Mouse (Mus musculus): ENCODE data around the gene Carmil1. TPM values are rescaled to one million over a fixed set of nuclear protein-coding genes. Genes with fewer than 3 reads are reported as not detected.

Gene Carmil1
- polyA plus RNA-seq, 1 experiment, result 2.6 TPM

- TF ChIP-seq TCF3 (IDR thresholded peaks at IDR 0.05; ENCODE audit: insufficient read length, low read depth) (no peak), USF1 (IDR thresholded peaks at IDR 0.05; ENCODE audit: low read depth) (no peak), CEBPB (IDR thresholded peaks at IDR 0.05; ENCODE audit: insufficient read depth, poor library complexity, severe bottlenecking) (no peak), POLR2AphosphoS2 (IDR thresholded peaks at IDR 0.05; ENCODE audit: insufficient read length, low read depth) (no peak), SRF (IDR thresholded peaks at IDR 0.05; ENCODE audit: control insufficient read depth, insufficient read length, low read depth) (no peak), MAX (IDR thresholded peaks at IDR 0.05; ENCODE audit: low read depth) (no peak), REST (IDR thresholded peaks at IDR 0.05; ENCODE audit: insufficient read depth, insufficient read length) (no peak), POLR2A (IDR thresholded peaks at IDR 0.05; ENCODE audit: insufficient read length, low read depth) (no peak), E2F4 (IDR thresholded peaks at IDR 0.05; ENCODE audit: insufficient read depth) (no peak)
- Histone ChIP-seq H3K4me2 (ENCODE audit: low read depth) (no peak overlapping the region), H3ac (ENCODE audit: control insufficient read depth, insufficient read length) (no peak overlapping the region), H3K4me3 (no peak overlapping the region), H3K27me3 (ENCODE audit: control insufficient read depth, insufficient read depth, insufficient read length) (no peaks in the 10 kb centered on the region), H3K79me2 (ENCODE audit: control insufficient read depth, insufficient read depth) (no peaks in the 10 kb centered on the region), H3K36me3 (ENCODE audit: control insufficient read depth, insufficient read depth) (no peaks in the 10 kb centered on the region)
These were observed 103.0 kb downstream of the Carmil1 start for GRCm38 (mm10) chr13:24177600-24177999.

- TF ChIP-seq REST (IDR thresholded peaks at IDR 0.05; ENCODE audit: insufficient read depth, insufficient read length), result no peak
- no peak overlapping the region for H3K4me2 ChIP-seq (ENCODE audit: low read depth)
- no peaks in the 10 kb centered on the region for H3K79me2 ChIP-seq (ENCODE audit: control insufficient read depth, insufficient read depth)
- no peaks in the 10 kb centered on the region for H3K36me3 ChIP-seq (ENCODE audit: control insufficient read depth, insufficient read depth)
- no peak overlapping the region for H3K4me3 ChIP-seq
- no peak overlapping the region for H3ac ChIP-seq (ENCODE audit: control insufficient read depth, insufficient read length)
- H3K27me3 ChIP-seq (ENCODE audit: control insufficient read depth, insufficient read depth, insufficient read length), result no peaks in the 10 kb centered on the region
These were observed 103.8 kb downstream of the Carmil1 start for GRCm38 (mm10) chr13:24176835-24177234.

GRCm38 (mm10) chr13:24169658-24170057 lies 110.9 kb downstream of the Carmil1 start:
- Histone ChIP-seq H3K27me3 (ENCODE audit: control insufficient read depth, insufficient read depth, insufficient read length) (no peaks in the 10 kb centered on the region), H3K79me2 (ENCODE audit: control insufficient read depth, insufficient read depth) (no peaks in the 10 kb centered on the region), H3ac (ENCODE audit: control insufficient read depth, insufficient read length) (no peak overlapping the region), H3K36me3 (ENCODE audit: control insufficient read depth, insufficient read depth) (no peaks in the 10 kb centered on the region), H3K4me2 (ENCODE audit: low read depth) (no peak overlapping the region), H3K4me3 (no peak overlapping the region)
- TF ChIP-seq SRF (IDR thresholded peaks at IDR 0.05; ENCODE audit: control insufficient read depth, insufficient read length, low read depth) (no peak), MYOD1 (IDR thresholded peaks at IDR 0.05; ENCODE audit: control insufficient read depth in 1 of 3, insufficient read length in 2 of 3, low read depth in 2 of 3) (no peak), USF1 (IDR thresholded peaks at IDR 0.05; ENCODE audit: low read depth) (no peak), CEBPB (IDR thresholded peaks at IDR 0.05; ENCODE audit: insufficient read depth, poor library complexity, severe bottlenecking) (no peak)

GRCm38 (mm10) chr13:24163368-24163767 lies 117.2 kb downstream of the Carmil1 start:
- no peak overlapping the region for H3ac ChIP-seq (ENCODE audit: control insufficient read depth, insufficient read length)
- TF ChIP-seq CEBPB (IDR thresholded peaks at IDR 0.05; ENCODE audit: insufficient read depth, poor library complexity, severe bottlenecking) (no peak), E2F4 (IDR thresholded peaks at IDR 0.05; ENCODE audit: insufficient read depth) (no peak), REST (IDR thresholded peaks at IDR 0.05; ENCODE audit: insufficient read depth, insufficient read length) (no peak), POLR2A (IDR thresholded peaks at IDR 0.05; ENCODE audit: insufficient read length, low read depth) (no peak), SRF (IDR thresholded peaks at IDR 0.05; ENCODE audit: control insufficient read depth, insufficient read length, low read depth) (no peak), MYOD1 (IDR thresholded peaks at IDR 0.05; ENCODE audit: control insufficient read depth in 1 of 3, insufficient read length in 2 of 3, low read depth in 2 of 3) (no peak), MAX (IDR thresholded peaks at IDR 0.05; ENCODE audit: low read depth) (no peak)
- no peak overlapping the region for H3K4me3 ChIP-seq
- no peaks in the 10 kb centered on the region for H3K27me3 ChIP-seq (ENCODE audit: control insufficient read depth, insufficient read depth, insufficient read length)
- no peaks in the 10 kb centered on the region for H3K36me3 ChIP-seq (ENCODE audit: control insufficient read depth, insufficient read depth)
- no peaks in the 10 kb centered on the region for H3K79me2 ChIP-seq (ENCODE audit: control insufficient read depth, insufficient read depth)
- no peak overlapping the region for H3K4me2 ChIP-seq (ENCODE audit: low read depth)

GRCm38 (mm10) chr13:24161105-24161504 lies 119.5 kb downstream of the Carmil1 start:
- H3K4me3 ChIP-seq, result no peak overlapping the region
- TF ChIP-seq MYOG (IDR thresholded peaks at IDR 0.05; ENCODE audit: control insufficient read depth in 1 of 3, insufficient read depth in 1 of 3, insufficient read length in 2 of 3, low read depth in 2 of 3) (no peak), SRF (IDR thresholded peaks at IDR 0.05; ENCODE audit: control insufficient read depth, insufficient read length, low read depth) (no peak), MAX (IDR thresholded peaks at IDR 0.05; ENCODE audit: low read depth) (no peak), MYOD1 (IDR thresholded peaks at IDR 0.05; ENCODE audit: control insufficient read depth in 1 of 3, insufficient read length in 2 of 3, low read depth in 2 of 3) (no peak), POLR2AphosphoS2 (IDR thresholded peaks at IDR 0.05; ENCODE audit: insufficient read length, low read depth) (no peak), E2F4 (IDR thresholded peaks at IDR 0.05; ENCODE audit: insufficient read depth) (no peak), POLR2A (IDR thresholded peaks at IDR 0.05; ENCODE audit: insufficient read length, low read depth) (no peak), USF1 (IDR thresholded peaks at IDR 0.05; ENCODE audit: low read depth) (no peak), TCF12 (IDR thresholded peaks at IDR 0.05; ENCODE audit: insufficient read depth, poor library complexity, severe bottlenecking) (no peak), CEBPB (IDR thresholded peaks at IDR 0.05; ENCODE audit: insufficient read depth, poor library complexity, severe bottlenecking) (no peak), REST (IDR thresholded peaks at IDR 0.05; ENCODE audit: insufficient read depth, insufficient read length) (no peak), TCF3 (IDR thresholded peaks at IDR 0.05; ENCODE audit: insufficient read length, low read depth) (no peak)

More at GRCm38 (mm10) chr13:24161105-24161504, 119.5 kb downstream of the Carmil1 start:
- Histone ChIP-seq H3ac (ENCODE audit: control insufficient read depth, insufficient read length) (no peak overlapping the region), H3K27me3 (ENCODE audit: control insufficient read depth, insufficient read depth, insufficient read length) (no peaks in the 10 kb centered on the region), H3K36me3 (ENCODE audit: control insufficient read depth, insufficient read depth) (no peaks in the 10 kb centered on the region), H3K79me2 (ENCODE audit: control insufficient read depth, insufficient read depth) (no peaks in the 10 kb centered on the region), H3K4me2 (ENCODE audit: low read depth) (no peak overlapping the region)

All from myocyte (in vitro differentiated cells).